Mouse (Mus musculus) right cerebral cortex, postnatal 25 days (tissue): ENCODE results near the gene Olfr715.
"Not testable (repeated sequence)": the region's sequence is repeated elsewhere in the genome, so short reads cannot be mapped to it uniquely, and the experiment has no call there.

Source experiments
- DNase-seq: peaks from one replicate; pipeline ENCODE4 v3.0.0; 2022

Gene Olfr715

DNA sequence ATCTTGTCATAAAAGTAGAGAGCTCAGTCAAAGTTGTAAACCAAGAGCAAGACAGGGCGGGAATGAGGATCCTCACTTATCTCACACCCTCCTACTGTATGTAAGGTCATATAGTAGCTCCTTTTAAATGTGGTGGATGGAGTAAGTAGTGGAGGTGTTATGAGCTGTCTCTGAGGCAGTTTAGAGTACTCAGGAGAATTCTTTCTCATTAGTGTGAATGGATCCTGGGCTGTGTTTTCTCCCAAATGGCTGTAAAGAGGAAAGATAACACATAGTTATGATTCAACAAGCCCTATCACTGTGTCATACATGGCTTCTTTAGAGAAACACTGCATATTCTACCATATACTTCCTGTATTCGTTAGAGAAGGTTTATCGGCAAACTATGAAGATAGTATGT, at the start of gene Olfr715:
Gene Olfr715 (minus strand): TSS at position 101 of the 400 bp plus-strand sequence.
- not testable (repeated sequence) for DNase-seq

DNA sequence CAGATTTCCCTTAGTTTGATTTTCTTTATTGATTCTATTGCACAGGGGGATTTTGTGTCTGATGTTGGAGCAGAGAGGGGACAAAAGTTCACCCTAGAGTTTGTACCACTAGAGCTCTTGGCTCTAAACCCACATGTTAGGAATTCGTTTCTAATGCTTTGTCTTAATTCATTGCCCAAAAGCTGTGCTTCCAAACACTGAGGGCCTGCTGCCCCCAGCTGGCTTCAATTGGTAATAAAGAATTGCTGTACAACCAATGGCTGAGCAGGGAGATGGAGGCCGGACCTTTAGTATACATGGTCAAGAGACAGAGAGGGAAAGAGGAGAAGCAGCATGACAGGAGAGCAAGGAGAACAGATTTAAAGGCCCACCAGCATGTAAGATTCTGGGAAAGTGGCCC, 49.5 kb upstream of the Olfr715 start:
- DNase-seq: no peak

DNA sequence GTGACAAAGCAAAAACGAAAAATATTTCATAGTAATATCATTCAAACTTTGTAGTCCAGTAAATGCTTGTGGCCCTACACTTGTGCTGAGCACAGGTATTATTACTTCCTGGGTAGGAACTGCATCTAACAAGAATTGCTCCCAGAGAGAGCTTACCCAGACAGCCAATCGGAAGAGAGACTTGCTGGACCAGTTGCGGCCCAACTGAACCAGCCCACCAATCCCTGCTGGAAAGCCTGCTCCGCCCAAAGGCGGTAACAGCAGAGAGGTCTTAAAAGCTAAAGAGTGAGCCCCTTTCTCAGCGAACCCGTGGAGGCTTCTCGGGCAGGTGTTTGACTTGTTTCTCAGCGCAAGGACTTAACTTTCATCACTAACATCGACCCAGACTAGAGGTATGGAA, 35.8 kb upstream of the Olfr715 start, which contains the start of gene Nlrp14:
Gene Nlrp14 (plus strand): TSS at position 301 of the 400 bp plus-strand sequence.
- DNase-seq: no peak

DNA sequence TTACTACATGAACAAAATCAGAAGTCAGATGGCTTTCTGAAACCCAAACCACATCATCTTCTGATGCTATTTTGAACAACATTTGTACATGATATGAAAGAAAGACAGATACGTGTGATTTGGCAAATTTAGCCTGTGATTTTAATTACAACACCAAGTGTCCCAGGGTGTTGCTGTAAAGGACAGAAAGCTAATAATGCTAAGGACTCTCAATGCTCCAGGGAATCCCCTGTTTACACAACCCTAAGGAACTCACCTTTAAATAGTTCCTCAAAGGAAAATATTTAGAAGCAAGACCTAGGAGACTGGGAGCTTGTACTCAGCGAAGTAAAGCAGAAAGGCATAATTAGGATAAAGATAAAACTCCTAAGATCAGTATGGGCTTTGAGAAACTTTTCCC, 7.1 kb upstream of the Olfr715 start, which contains the start of gene Olfr716:
Gene Olfr716 (plus strand): TSS at position 301 of the 400 bp plus-strand sequence.
- not testable (repeated sequence) for DNase-seq

DNA sequence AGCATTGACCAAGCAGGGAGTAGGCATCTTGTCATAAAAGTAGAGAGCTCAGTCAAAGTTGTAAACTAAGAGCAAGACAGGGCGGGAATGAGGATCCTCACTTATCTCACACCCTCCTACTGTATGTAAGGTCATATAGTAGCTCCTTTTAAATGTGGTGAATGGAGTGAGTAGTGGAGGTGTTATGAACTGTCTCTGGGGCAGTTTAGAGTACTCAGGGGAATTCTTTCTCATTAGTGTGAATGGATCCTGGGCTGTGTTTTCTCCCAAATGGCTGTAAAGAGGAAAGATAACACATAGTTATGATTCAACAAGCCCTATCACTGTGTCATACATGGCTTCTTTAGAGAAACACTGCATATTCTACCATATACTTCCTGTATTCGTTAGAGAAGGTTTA, 20.6 kb downstream of the Olfr715 start, which contains the start of gene Olfr715b:
Gene Olfr715b (minus strand): TSS at position 101 of the 400 bp plus-strand sequence.
- not testable (repeated sequence) for DNase-seq

DNA sequence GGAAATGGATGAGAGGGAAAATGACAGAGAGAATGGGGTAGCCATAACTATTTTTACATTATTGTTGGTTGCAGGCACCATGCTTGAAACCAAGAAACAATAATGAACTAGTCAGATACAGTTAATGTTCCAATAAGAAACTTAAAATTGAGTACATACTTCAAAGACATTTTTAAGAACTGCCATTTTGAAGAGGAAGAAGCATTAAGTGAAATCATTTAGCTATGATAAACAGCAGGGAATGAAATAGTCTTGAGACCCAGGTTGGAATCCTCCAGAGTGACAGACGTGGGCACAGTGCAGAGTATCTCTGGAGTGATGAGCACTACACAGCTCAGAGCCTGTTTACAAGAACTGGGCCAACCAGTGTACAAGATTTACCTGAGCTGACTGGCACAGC, 38.0 kb downstream of the Olfr715 start, which contains the start of gene Olfr17:
Gene Olfr17 (plus strand): TSS at position 301 of the 400 bp plus-strand sequence.
- no peak for DNase-seq
